Mouse (Mus musculus): Measurements from ENCODE around the gene Cbwd1.

DNA sequence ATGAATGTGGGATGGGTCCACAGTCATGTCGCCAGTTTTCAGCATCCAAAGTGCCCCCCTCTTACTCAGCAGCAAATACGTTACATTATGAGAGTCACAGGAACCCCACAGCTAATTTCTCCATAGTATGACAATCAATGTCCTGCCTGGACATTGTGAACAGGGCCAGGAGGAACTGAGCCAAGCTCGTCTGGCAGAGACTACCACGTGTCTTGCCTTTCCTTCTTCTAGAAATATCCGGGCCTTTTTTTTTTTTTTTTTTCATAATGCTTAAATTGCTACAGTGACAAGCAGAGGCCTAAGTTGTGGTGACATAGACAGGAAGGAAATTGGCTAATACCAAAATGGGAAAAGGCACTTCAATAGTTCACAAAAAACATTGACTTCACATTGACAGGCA, 27.4 kb upstream of the Cbwd1 start:
- TF ChIP-seq EP300 (optimal IDR thresholded peaks at IDR 0.05) (no peak), CTCF (IDR thresholded peaks at IDR 0.05; ENCODE audit: low read depth) (no peak)

Data from stomach, postnatal 0 days (tissue).